Mouse (Mus musculus) ES-Bruce4 (cell line): ENCODE data around the gene Atox1. TPM values are rescaled to one million over a fixed set of nuclear protein-coding genes. Genes with fewer than 3 reads are reported as not detected.

Experiments used
- H3K27ac ChIP-seq: 2 replicates; pipeline ENCODE4 v1.5.1; 2012; ENCODE audit warnings: low read length, inconsistent platforms; ENCODE audit not compliant: insufficient read depth
- H3K27me3 ChIP-seq: 2 replicates; pipeline ENCODE4 v1.6.1; 2012; ENCODE audit warnings: mild to moderate bottlenecking, low read length, inconsistent platforms; ENCODE audit not compliant: control insufficient read depth, poor library complexity, insufficient read depth, severe bottlenecking
- H3K36me3 ChIP-seq: 2 replicates; pipeline ENCODE4 v1.6.1; 2012; ENCODE audit warnings: inconsistent platforms, mild to moderate bottlenecking, low read length, moderate library complexity; ENCODE audit not compliant: control insufficient read depth, poor library complexity, insufficient read depth, severe bottlenecking
- H3K4me1 ChIP-seq: one replicate; pipeline ENCODE4 v1.8.1; 2011; ENCODE audit warnings: low read length; ENCODE audit not compliant: control insufficient read depth, insufficient read depth
- H3K4me3 ChIP-seq: 2 replicates; pipeline ENCODE4 v1.5.1; 2011; ENCODE audit warnings: low read depth, mild to moderate bottlenecking, low read length
- H3K9ac ChIP-seq: 2 replicates; pipeline ENCODE4 v1.6.1; 2012; ENCODE audit warnings: low read depth, mild to moderate bottlenecking, inconsistent platforms; ENCODE audit not compliant: poor library complexity, severe bottlenecking
- H3K9me3 ChIP-seq: replicated peaks from 2 replicates; pipeline ENCODE4 v1.6.1; 2012; ENCODE audit warnings: mild to moderate bottlenecking, low read length, inconsistent platforms; ENCODE audit not compliant: control insufficient read depth, poor library complexity, insufficient read depth, severe bottlenecking
- CTCF ChIP-seq: IDR thresholded peaks from one replicate; pipeline ENCODE4 v1.8.1; 2011; ENCODE audit warnings: low read depth, low read length
- EP300 ChIP-seq: IDR thresholded peaks from 2 replicates; pipeline ENCODE4 v1.6.1; 2011; ENCODE audit warnings: low read depth, low read length; ENCODE audit not compliant: insufficient read depth
- POLR2A ChIP-seq: IDR thresholded peaks from one replicate; pipeline ENCODE4 v1.8.1; 2011; ENCODE audit warnings: low read length; ENCODE audit not compliant: insufficient read depth
- polyA plus RNA-seq: library from polyadenylated mRNA; stranded (reverse); fragments of >200 nt; gene quantifications from 2 replicates; pipeline ENCODE4 v1.2.4, GENCODE M21; 2011; ENCODE audit warnings: low read depth; ENCODE audit not compliant: missing spikeins, insufficient read depth, insufficient read length

Gene Atox1
- 120 and 142 TPM in 2 replicates for polyA plus RNA-seq

GRCm38 (mm10) chr11:55461019-55461645 lies at the start of gene Atox1:
Gene Atox1, minus strand, starts transcription at chr11:55461239.
- no peaks in the 10 kb centered on the region for H3K4me1 ChIP-seq
- no peaks in the 10 kb centered on the region for H3K9me3 ChIP-seq
- peak within 1 kb of the TSS; percentile 63 for H3K9ac ChIP-seq
- TF ChIP-seq CTCF: no peak
- peak; percentile 88 for TF ChIP-seq POLR2A
- peak within 1 kb of the TSS; percentile 94 for H3K4me3 ChIP-seq
- no peaks in the 10 kb centered on the region for H3K27me3 ChIP-seq
- no peaks in the 10 kb centered on the region for H3K36me3 ChIP-seq
- peak within 1 kb of the TSS; percentile 75 for H3K27ac ChIP-seq

GRCm38 (mm10) chr11:55505485-55505884 lies 44.4 kb upstream of the Atox1 start:
- no peaks in the 10 kb centered on the region for H3K27me3 ChIP-seq
- TF ChIP-seq POLR2A (no peak), EP300 (no peak), CTCF (no peak)
- H3K27ac ChIP-seq: no peak overlapping the region
- H3K9me3 ChIP-seq: no peaks in the 10 kb centered on the region
- H3K9ac ChIP-seq: no peak overlapping the region
- H3K4me3 ChIP-seq: no peak overlapping the region
- no peaks in the 10 kb centered on the region for H3K4me1 ChIP-seq
- H3K36me3 ChIP-seq: peaks cover 6% of the 10 kb centered on the region

GRCm38 (mm10) chr11:55502886-55503285 lies 41.8 kb upstream of the Atox1 start:
- H3K36me3 ChIP-seq: peaks cover 29% of the 10 kb centered on the region
- no peaks in the 10 kb centered on the region for H3K9me3 ChIP-seq
- H3K4me3 ChIP-seq: no peak overlapping the region
- TF ChIP-seq EP300 (no peak), POLR2A (no peak), CTCF (no peak)
- no peaks in the 10 kb centered on the region for H3K4me1 ChIP-seq
- H3K27ac ChIP-seq: no peak overlapping the region
- H3K27me3 ChIP-seq: no peaks in the 10 kb centered on the region
- H3K9ac ChIP-seq: no peak overlapping the region

- H3K4me3 ChIP-seq: no peak overlapping the region
- no peak overlapping the region for H3K9ac ChIP-seq
- H3K27me3 ChIP-seq: no peaks in the 10 kb centered on the region
- no peaks in the 10 kb centered on the region for H3K4me1 ChIP-seq
- H3K27ac ChIP-seq: no peak overlapping the region
- H3K36me3 ChIP-seq: peaks cover 37% of the 10 kb centered on the region
- TF ChIP-seq EP300: no peak
- TF ChIP-seq POLR2A: no peak
- no peak for TF ChIP-seq CTCF
- no peaks in the 10 kb centered on the region for H3K9me3 ChIP-seq
These were observed 41.0 kb upstream of the Atox1 start for GRCm38 (mm10) chr11:55501955-55502531.

GRCm38 (mm10) chr11:55497885-55498284 lies 36.8 kb upstream of the Atox1 start:
- TF ChIP-seq CTCF (peak; percentile 53), POLR2A (no peak), EP300 (no peak)
- no peak overlapping the region for H3K27ac ChIP-seq
- no peak overlapping the region for H3K4me3 ChIP-seq
- H3K36me3 ChIP-seq: peaks cover 78% of the 10 kb centered on the region
- no peak overlapping the region for H3K9ac ChIP-seq
- H3K4me1 ChIP-seq: no peaks in the 10 kb centered on the region
- no peaks in the 10 kb centered on the region for H3K9me3 ChIP-seq
- no peaks in the 10 kb centered on the region for H3K27me3 ChIP-seq

GRCm38 (mm10) chr11:55496158-55496557 lies 35.1 kb upstream of the Atox1 start:
- H3K9ac ChIP-seq: no peak overlapping the region
- H3K27ac ChIP-seq: peak overlapping the region; percentile 80
- H3K4me1 ChIP-seq: no peaks in the 10 kb centered on the region
- H3K4me3 ChIP-seq: no peak overlapping the region
- TF ChIP-seq EP300: no peak
- no peak for TF ChIP-seq CTCF
- TF ChIP-seq POLR2A: no peak
- peaks cover 95% of the 10 kb centered on the region for H3K36me3 ChIP-seq
- H3K27me3 ChIP-seq: no peaks in the 10 kb centered on the region
- H3K9me3 ChIP-seq: no peaks in the 10 kb centered on the region
